Mouse (Mus musculus) forebrain, embryonic 15.5 days (tissue): ENCODE results near the gene 2010106E10Rik. TPM values are rescaled to one million over a fixed set of nuclear protein-coding genes. Genes with fewer than 3 reads are reported as not detected.
A peak's percentile ranks its signal among the peaks of the same experiment; 100 is the strongest.

Experiments used
- ATAC-seq: fragments of 200-750 bp; cut with Nextera tagmentation; replicated peaks from 2 replicates; pipeline ENCODE4 v1.8.0; 2017; ENCODE audit warnings: mild to moderate bottlenecking, moderate TSS enrichment, moderate library complexity
- H3K27ac ChIP-seq: fragments of 300-500 bp; sonication (generic); replicated peaks from 2 replicates; pipeline ENCODE4 v1.5.1; 2015; ENCODE audit warnings: mild to moderate bottlenecking, inconsistent platforms
- H3K27me3 ChIP-seq: fragments of 300-500 bp; sonication (generic); 2 replicates; pipeline ENCODE4 v1.6.1; 2015; ENCODE audit warnings: inconsistent platforms
- H3K36me3 ChIP-seq: fragments of 300-500 bp; sonication (generic); 2 replicates; pipeline ENCODE4 v1.6.1; 2015; ENCODE audit warnings: mild to moderate bottlenecking, inconsistent platforms
- H3K4me1 ChIP-seq: fragments of 300-500 bp; sonication (generic); 2 replicates; pipeline ENCODE4 v1.6.1; 2015; ENCODE audit warnings: inconsistent platforms
- H3K4me2 ChIP-seq: fragments of 300-500 bp; sonication (generic); replicated peaks from 2 replicates; pipeline ENCODE4 v1.6.1; 2015; ENCODE audit warnings: mild to moderate bottlenecking, inconsistent platforms
- H3K4me3 ChIP-seq: fragments of 300-500 bp; sonication (generic); 2 replicates; pipeline ENCODE4 v1.5.1; 2015; ENCODE audit warnings: mild to moderate bottlenecking, inconsistent platforms
- H3K9ac ChIP-seq: fragments of 300-500 bp; sonication (generic); replicated peaks from 2 replicates; pipeline ENCODE4 v1.6.1; 2015; ENCODE audit warnings: mild to moderate bottlenecking, inconsistent platforms
- H3K9me3 ChIP-seq: fragments of 300-500 bp; sonication (generic); 2 replicates; pipeline ENCODE4 v1.6.1; 2016; ENCODE audit warnings: inconsistent platforms
- WGBS: fragments of 180-500 bp; shearing (Covaris S2); methylation state at CpG from one replicate; pipeline ENCODE4 v1.1.7; 2015; ENCODE audit warnings: mixed read lengths; 5-methylcytosine and 5-hydroxymethylcytosine counted together
- polyA plus RNA-seq: library from polyadenylated mRNA; unstranded; fragments of >200 nt; fragmentation: Nextera tagmentation; extraction: Ambion mirVana; gene quantifications from 2 replicates; pipeline ENCODE4 v1.2.1, GENCODE M21; 2015

Gene 2010106E10Rik
- polyA plus RNA-seq, result not detected in 2 replicates

GRCm38 (mm10) chrX:112494974-112495373 is at the start of gene 2010106E10Rik:
Gene 2010106E10Rik, plus strand, starts transcription at chrX:112495274.
- no peak for ATAC-seq
- H3K36me3 ChIP-seq, result no peaks in the 10 kb centered on the region
- no peak within 1 kb of the TSS for H3K4me2 ChIP-seq
- H3K9ac ChIP-seq, result no peak within 1 kb of the TSS
- H3K4me3 ChIP-seq, result no peak within 1 kb of the TSS
- no peaks in the 10 kb centered on the region for H3K9me3 ChIP-seq
- H3K27ac ChIP-seq, result no peak within 1 kb of the TSS
- no peaks in the 10 kb centered on the region for H3K4me1 ChIP-seq
- WGBS, result 86% methylated on average over 1 of the region's 1 CpGs
- no peaks in the 10 kb centered on the region for H3K27me3 ChIP-seq

DNA sequence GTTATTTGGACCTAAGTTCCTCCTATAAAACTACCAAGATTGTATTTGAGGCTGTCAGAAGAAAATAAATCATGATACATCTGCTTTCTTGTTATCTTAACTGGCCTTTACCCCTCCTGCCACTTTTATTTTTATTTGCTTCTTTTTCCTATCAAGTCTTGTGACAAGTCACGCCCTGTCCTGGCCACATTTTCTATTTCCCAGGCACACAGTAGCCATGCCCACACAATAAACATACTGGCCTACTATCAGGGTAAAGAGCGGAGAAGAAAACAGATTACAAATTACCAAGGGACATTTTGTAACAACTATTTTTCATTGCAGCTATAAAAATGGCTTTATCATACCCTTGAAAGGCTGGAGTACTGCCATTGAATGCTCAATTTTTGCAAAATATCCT is 10.6 kb downstream of the 2010106E10Rik start:
- 76% methylated on average over 2 of the region's 2 CpGs for WGBS
- Histone ChIP-seq H3K27ac (no peak overlapping the region), H3K4me2 (no peak overlapping the region), H3K9ac (no peak overlapping the region), H3K4me1 (no peaks in the 10 kb centered on the region), H3K9me3 (no peaks in the 10 kb centered on the region), H3K36me3 (no peaks in the 10 kb centered on the region), H3K27me3 (no peaks in the 10 kb centered on the region), H3K4me3 (no peak overlapping the region)
- ATAC-seq, result no peak

DNA sequence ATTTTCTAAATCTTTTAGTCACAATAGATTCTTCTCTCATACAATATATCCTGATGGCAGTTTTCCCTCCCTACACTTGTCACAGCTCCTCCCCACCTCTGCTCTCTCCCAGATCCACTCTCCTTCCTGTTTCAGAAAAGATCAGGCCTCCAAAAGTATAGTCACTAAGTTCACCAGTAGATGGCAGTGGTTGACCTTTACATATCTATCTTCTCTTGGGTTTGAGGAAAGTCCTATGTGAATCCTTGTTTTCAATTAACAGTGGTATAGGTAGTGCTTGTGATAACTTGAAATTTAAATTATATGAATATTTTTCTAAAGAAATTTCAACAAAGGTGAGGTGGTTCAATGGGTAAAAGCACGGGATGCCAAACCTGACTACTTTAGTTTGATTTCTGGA is 29.7 kb downstream of the 2010106E10Rik start:
- Histone ChIP-seq H3K4me1 (no peaks in the 10 kb centered on the region), H3K4me2 (no peak overlapping the region), H3K4me3 (no peak overlapping the region), H3K36me3 (no peaks in the 10 kb centered on the region), H3K27ac (no peak overlapping the region), H3K9ac (no peak overlapping the region), H3K9me3 (no peaks in the 10 kb centered on the region), H3K27me3 (no peaks in the 10 kb centered on the region)
- WGBS, result 84% methylated on average over 1 of the region's 1 CpGs
- peak; percentile 13; the same call in 1 of the 2 replicates for ATAC-seq

DNA sequence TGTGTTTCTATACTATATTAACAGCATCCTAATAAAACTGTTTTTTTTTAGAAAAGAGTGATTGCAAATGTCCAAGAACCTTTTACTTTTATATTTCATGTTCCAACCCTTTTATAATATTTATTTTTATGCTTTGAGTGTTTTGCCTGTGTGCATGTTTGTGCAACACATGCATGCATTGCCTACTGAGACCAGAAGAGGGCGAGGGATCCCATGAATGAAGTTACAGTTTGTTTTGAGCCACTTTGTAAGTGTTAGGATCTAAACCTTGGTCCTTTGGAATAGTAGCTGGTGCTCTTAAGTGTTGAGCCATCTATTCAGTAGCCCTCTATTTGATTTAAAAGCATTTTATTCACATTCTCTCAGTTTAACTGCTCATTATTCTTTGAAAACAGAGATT is 48.0 kb downstream of the 2010106E10Rik start:
- Histone ChIP-seq H3K27ac (no peak overlapping the region), H3K9me3 (no peaks in the 10 kb centered on the region), H3K27me3 (no peaks in the 10 kb centered on the region), H3K4me3 (no peak overlapping the region), H3K9ac (no peak overlapping the region), H3K36me3 (no peaks in the 10 kb centered on the region), H3K4me1 (no peaks in the 10 kb centered on the region), H3K4me2 (no peak overlapping the region)
- ATAC-seq, result no peak
- WGBS, result 45% methylated on average over 1 of the region's 1 CpGs

DNA sequence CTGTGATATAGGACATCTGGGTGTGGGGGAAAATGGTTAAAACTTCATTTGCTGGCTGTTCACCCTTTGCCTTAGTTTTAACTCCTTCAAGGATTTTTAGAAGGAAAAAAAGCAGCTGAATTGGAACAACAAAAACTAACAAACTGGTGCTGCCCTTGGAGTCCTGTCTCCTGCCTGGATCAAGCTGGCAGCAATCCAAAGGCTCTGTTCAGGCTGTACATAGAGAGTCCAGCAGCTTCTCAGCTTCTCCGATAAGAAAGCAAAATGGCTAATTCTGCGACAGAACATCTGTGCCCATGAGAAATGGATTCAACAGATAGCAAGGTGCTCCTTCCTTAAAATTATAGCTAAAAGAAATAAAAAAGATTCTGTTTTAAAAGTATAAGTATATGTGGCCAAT is 72.6 kb downstream of the 2010106E10Rik start:
- Histone ChIP-seq H3K4me2 (no peak overlapping the region), H3K4me3 (no peak overlapping the region), H3K27me3 (no peaks in the 10 kb centered on the region), H3K4me1 (no peaks in the 10 kb centered on the region), H3K9ac (no peak overlapping the region), H3K36me3 (no peaks in the 10 kb centered on the region), H3K9me3 (no peaks in the 10 kb centered on the region), H3K27ac (no peak overlapping the region)
- 80% methylated on average over 2 of the region's 2 CpGs for WGBS
- no peak for ATAC-seq

DNA sequence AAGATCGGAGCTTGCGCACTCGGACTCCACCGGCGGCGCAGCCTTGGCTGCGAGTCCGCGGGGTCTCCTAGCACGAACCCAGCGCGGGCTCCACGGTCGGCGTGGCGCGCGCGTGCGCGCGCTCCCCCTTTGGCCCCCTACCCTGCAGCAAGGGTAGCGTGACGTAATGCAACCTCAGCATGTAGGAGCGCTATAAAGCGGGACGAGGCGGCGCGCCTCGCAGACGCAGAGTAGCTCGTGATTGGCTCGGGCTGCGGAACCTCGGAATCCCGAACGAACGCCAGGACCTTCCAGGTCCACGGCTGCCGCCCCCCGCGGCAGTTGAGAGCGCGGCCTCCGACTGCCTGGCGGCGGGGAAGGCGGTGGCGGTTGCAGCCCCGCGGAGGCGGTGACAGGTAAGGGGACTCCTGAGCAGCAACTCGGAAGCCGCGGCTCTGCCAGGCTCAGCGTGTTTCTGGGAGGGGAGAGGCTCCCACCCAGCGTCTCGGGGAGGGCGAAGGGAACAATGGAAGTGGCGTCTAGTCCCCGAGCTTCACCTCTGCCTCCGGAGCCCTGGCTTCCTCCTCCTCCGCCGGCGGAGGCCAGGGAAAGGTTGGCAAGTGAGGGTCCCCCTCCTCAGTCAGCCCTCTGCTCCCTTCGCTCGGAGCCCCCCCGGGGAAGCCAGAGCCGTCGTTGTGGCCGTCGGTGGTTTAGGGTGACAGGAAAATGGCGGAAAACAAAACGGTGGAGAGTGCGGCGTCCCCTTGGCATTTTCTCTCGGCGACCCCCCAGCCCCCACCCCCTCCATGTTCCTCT is 105.6 kb downstream of the 2010106E10Rik start, which contains the start of gene Zfp711:
TSS of gene Zfp711 (plus strand) at position 16 of the 795 bp plus-strand sequence.
- H3K9ac ChIP-seq, result peak within 1 kb of the TSS; percentile 85
- H3K27ac ChIP-seq, result peak within 1 kb of the TSS; percentile 90
- peak within 1 kb of the TSS; percentile 78 for H3K4me3 ChIP-seq
- WGBS, result 18% methylated on average over 62 of the region's 79 CpGs
- no peaks in the 10 kb centered on the region for H3K27me3 ChIP-seq
- no peaks in the 10 kb centered on the region for H3K36me3 ChIP-seq
- no peaks in the 10 kb centered on the region for H3K4me1 ChIP-seq
- peak within 1 kb of the TSS; percentile 41 for H3K4me2 ChIP-seq
- peak; percentile 98 for ATAC-seq
- H3K9me3 ChIP-seq, result no peaks in the 10 kb centered on the region

DNA sequence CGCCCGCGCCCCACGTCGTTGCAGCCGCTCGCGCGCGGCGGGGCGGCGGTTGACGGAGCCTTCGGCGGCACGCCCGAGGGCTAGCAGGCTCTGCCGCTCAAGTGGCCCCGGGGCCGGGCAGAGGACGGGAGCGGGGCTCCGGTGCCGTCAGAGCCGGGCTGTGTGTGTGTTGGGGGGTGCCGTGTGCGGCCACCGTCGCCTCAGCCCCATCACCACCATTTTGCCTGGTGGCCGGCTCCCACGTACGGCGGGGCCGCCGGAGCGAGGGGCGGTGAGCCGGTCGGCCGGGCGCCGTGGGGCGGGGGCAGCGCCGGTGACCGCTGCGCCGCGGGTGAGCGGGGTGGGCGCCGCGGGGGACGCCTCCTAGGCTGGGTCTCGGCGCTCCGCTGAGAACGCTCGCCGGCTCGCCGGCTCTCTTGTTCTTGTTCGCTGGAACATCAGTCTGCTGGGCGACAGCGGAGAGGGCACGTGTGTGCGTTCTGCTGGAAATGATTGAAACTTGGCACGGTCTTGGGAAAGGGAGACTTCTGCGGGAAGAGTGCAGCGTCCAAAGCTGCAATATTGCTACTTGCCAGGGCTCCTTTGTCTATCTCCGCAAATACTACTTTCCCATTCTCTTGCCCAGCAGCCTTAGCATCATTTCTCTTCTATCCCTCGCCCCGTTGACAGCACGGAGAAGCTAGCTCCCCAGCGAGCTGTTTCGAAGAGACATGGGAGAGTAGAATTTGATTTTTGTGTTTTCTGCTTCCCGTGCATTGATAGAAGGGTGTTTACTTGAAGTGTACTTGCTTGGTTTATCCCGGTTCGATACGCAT is 106.4 kb downstream of the 2010106E10Rik start:
- ATAC-seq, result peak; percentile 73
- Histone ChIP-seq H3K4me1 (no peaks in the 10 kb centered on the region), H3K36me3 (no peaks in the 10 kb centered on the region), H3K27ac (peak overlapping the region; percentile 90), H3K27me3 (no peaks in the 10 kb centered on the region), H3K9ac (peak overlapping the region; percentile 85), H3K4me3 (peak overlapping the region; percentile 78), H3K9me3 (no peaks in the 10 kb centered on the region), H3K4me2 (peak overlapping the region; percentile 41)
- WGBS, result 28% methylated on average over 70 of the region's 81 CpGs

Other genes starting within 250 kb of the 2010106E10Rik start
- gene Apool, start 183.9 kb upstream of the 2010106E10Rik start, polyA plus RNA-seq, result 23.1 and 24.1 TPM in 2 replicates
- not detected in 2 replicates for gene Satl1, start 88.5 kb upstream of the 2010106E10Rik start, polyA plus RNA-seq
- 31.7 and 34.0 TPM in 2 replicates for gene Zfp711, start 105.3 kb downstream of the 2010106E10Rik start, polyA plus RNA-seq
- gene Pof1b, start 203.4 kb downstream of the 2010106E10Rik start, polyA plus RNA-seq, result 0.26 and 0.27 TPM in 2 replicates